Mouse (Mus musculus) myocyte (in vitro differentiated cells): ENCODE measurements around the gene Pprc1.

Experiments used
- POLR2A ChIP-seq: IDR thresholded peaks from one replicate; pipeline ENCODE4 v1.6.1; 2011; ENCODE audit warnings: low read depth, mild to moderate bottlenecking, control low read depth, moderate library complexity; ENCODE audit not compliant: insufficient read length
- POLR2AphosphoS2 ChIP-seq: IDR thresholded peaks from one replicate; pipeline ENCODE4 v1.6.1; 2011; ENCODE audit warnings: low read depth, control low read depth; ENCODE audit not compliant: insufficient read length
- USF1 ChIP-seq: IDR thresholded peaks from one replicate; pipeline ENCODE4 v1.6.1; 2011; ENCODE audit warnings: low read depth, mild to moderate bottlenecking, control low read depth, moderate library complexity

GRCm38 (mm10) chr19:46120872-46121271 is 76.2 kb downstream of the Pprc1 start:
- TF ChIP-seq POLR2A (no peak), USF1 (no peak), POLR2AphosphoS2 (no peak)
